Mouse (Mus musculus) liver, postnatal 0 days (tissue): ENCODE measurements at regions not wholly inside any gene's neighbourhood (a gene's known extent, or its start where the extent isn't known, plus 50 kb on each side); places are given as distances from the start of the nearest gene placed in this dataset.

ENCODE experiments used
- ATAC-seq: fragments of 200-750 bp; cut with Nextera tagmentation; 2 replicates; pipeline ENCODE4 v1.8.0; 2017; ENCODE audit warnings: mild to moderate bottlenecking, moderate library complexity
- DNase-seq: peaks from one replicate; pipeline ENCODE4 v3.0.0-alpha.2; 2016
- H3K27ac ChIP-seq: fragments of 300-500 bp; sonication (generic); 2 replicates; pipeline ENCODE4 v1.5.1; 2014; ENCODE audit warnings: antibody characterized with exemption, moderate library complexity, mild to moderate bottlenecking, low read depth
- H3K27me3 ChIP-seq: fragments of 300-500 bp; sonication (generic); 2 replicates; pipeline ENCODE4 v1.6.1; 2014; ENCODE audit warnings: low read length, control low read depth, mixed read lengths; ENCODE audit not compliant: insufficient read depth
- H3K36me3 ChIP-seq: fragments of 300-500 bp; sonication (generic); replicated peaks from 2 replicates; pipeline ENCODE4 v1.6.1; 2014; ENCODE audit warnings: mild to moderate bottlenecking, control low read depth, low read length, moderate library complexity, mixed read lengths; ENCODE audit not compliant: insufficient read depth
- H3K4me1 ChIP-seq: fragments of 300-500 bp; sonication (generic); 2 replicates; pipeline ENCODE4 v1.6.1; 2014; ENCODE audit warnings: antibody characterized with exemption, mild to moderate bottlenecking, control low read depth; ENCODE audit not compliant: insufficient read depth
- H3K4me2 ChIP-seq: fragments of 300-500 bp; sonication (generic); 2 replicates; pipeline ENCODE4 v1.6.1; 2014; ENCODE audit warnings: low read depth, mild to moderate bottlenecking, low read length, moderate library complexity, mixed read lengths
- H3K4me3 ChIP-seq: fragments of 300-500 bp; sonication (generic); 2 replicates; pipeline ENCODE4 v1.5.1; 2014; ENCODE audit warnings: low read depth, low read length
- H3K9ac ChIP-seq: fragments of 300-500 bp; sonication (generic); replicated peaks from 2 replicates; pipeline ENCODE4 v1.6.1; 2014; ENCODE audit warnings: mild to moderate bottlenecking, moderate library complexity
- H3K9me3 ChIP-seq: fragments of 300-500 bp; sonication (generic); 2 replicates; pipeline ENCODE4 v1.6.1; 2016; ENCODE audit warnings: mild to moderate bottlenecking, control low read depth, low read length, mixed read lengths
- CTCF ChIP-seq: sonication (generic); IDR thresholded peaks from 2 replicates; pipeline ENCODE4 v1.5.1; 2016; ENCODE audit warnings: antibody characterized with exemption, low read depth
- EP300 ChIP-seq: IDR thresholded peaks from 2 replicates; pipeline ENCODE4 v1.6.1; 2016; ENCODE audit warnings: antibody characterized with exemption, low read depth, mild to moderate bottlenecking
- WGBS: fragments of 180-500 bp; shearing (Covaris S2); extraction: QIAGEN DNeasy Blood & Tissue Kit; methylation state at CpG from one replicate; pipeline ENCODE4 v1.1.7; 2014; ENCODE audit not compliant: insufficient replicate concordance; 5-methylcytosine and 5-hydroxymethylcytosine counted together

DNA sequence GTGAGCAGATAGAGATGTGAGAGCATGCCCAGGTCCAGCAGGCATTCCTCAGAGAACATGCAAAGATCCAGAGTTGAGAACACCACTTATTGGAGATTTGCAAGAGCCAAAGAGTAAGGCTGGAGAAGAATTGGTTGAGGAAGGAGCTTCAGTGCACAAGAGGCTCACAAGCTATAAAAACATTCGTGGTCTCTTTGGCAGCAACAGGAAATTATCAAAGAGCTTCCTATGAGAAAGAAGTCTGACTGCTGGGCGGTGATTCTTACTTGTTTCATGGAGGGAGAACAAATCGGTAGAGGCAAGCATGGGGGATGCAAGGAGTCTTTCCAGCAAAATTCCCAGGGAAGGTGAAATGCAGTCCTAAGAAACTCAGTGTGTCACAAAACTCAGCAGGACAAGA is 83.0 kb upstream of the Dph5 start:
- no peaks in the 10 kb centered on the region for H3K27me3 ChIP-seq
- no peaks in the 10 kb centered on the region for H3K36me3 ChIP-seq
- WGBS, result 38% methylated on average over 3 of the region's 3 CpGs
- TF ChIP-seq EP300 (no peak), CTCF (no peak)
- H3K4me1 ChIP-seq, result peaks cover 13% of the 10 kb centered on the region
- no peak for ATAC-seq
- no peak overlapping the region for H3K27ac ChIP-seq
- no peak overlapping the region for H3K4me2 ChIP-seq
- H3K9me3 ChIP-seq, result no peaks in the 10 kb centered on the region
- no peak overlapping the region for H3K4me3 ChIP-seq
- H3K9ac ChIP-seq, result no peak overlapping the region
- DNase-seq, result no peak

DNA sequence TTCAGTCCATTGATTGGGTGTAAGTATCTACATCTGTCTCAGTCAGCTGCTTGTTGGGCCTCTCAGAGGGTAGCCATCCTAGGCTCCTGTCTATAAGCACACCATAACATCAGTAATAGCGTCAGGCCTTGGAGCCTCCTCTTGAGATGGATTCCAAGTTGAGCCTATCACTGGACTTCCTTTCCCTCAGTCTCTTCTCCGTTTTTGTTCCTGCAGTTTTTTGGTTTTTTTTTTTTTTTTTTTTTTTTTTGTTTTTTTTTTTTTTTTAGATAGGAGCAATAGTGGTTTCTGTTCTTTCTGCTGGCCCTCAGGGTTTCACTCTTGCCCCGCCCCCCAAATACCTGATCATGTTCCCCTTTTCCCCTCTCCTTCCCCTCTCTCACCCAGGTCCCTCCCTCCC is 80.6 kb upstream of the Dph5 start:
- Histone ChIP-seq H3K27me3 (no peaks in the 10 kb centered on the region), H3K9ac (no peak overlapping the region), H3K27ac (no peak overlapping the region), H3K4me1 (peaks cover under 1% of the 10 kb centered on the region; the same call in 1 of the 2 replicates), H3K36me3 (no peaks in the 10 kb centered on the region), H3K4me2 (no peak overlapping the region), H3K4me3 (no peak overlapping the region), H3K9me3 (no peaks in the 10 kb centered on the region)
- ATAC-seq, result no peak
- TF ChIP-seq CTCF (no peak), EP300 (no peak)
- peak; percentile 9 for DNase-seq
- 49% methylated on average over 3 of the region's 3 CpGs for WGBS

DNA sequence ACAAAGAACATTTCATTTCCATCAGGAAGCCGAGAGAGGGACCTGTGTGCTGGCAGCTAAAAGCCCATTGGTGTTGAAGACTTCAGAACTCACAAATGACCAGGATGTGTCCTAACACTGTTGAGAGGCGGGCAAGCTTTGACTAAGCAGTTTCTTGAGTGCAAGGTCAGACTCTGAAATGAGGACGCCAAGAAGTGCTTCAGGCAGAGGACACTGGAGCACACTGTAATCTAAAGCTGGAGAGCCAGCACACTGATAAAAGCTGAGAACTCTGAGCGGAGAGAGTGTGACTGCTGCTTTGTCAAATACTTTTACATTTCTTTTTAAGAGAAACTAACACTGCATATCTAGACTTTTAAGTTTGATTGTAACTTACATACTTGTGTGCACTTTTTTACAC is 72.5 kb upstream of the Dph5 start:
- no peak; the same call in 1 of the 2 replicates for TF ChIP-seq EP300
- DNase-seq, result no peak
- Histone ChIP-seq H3K4me3 (no peak overlapping the region), H3K4me2 (peak overlapping the region; percentile 43; the same call in 1 of the 2 replicates), H3K9me3 (no peaks in the 10 kb centered on the region), H3K27ac (peak overlapping the region; percentile 62; the same call in 1 of the 2 replicates), H3K27me3 (no peaks in the 10 kb centered on the region), H3K9ac (no peak overlapping the region), H3K36me3 (no peaks in the 10 kb centered on the region), H3K4me1 (peaks cover 15% of the 10 kb centered on the region)
- ATAC-seq, result peak; percentile 52
- 30% methylated on average over 4 of the region's 4 CpGs for WGBS

DNA sequence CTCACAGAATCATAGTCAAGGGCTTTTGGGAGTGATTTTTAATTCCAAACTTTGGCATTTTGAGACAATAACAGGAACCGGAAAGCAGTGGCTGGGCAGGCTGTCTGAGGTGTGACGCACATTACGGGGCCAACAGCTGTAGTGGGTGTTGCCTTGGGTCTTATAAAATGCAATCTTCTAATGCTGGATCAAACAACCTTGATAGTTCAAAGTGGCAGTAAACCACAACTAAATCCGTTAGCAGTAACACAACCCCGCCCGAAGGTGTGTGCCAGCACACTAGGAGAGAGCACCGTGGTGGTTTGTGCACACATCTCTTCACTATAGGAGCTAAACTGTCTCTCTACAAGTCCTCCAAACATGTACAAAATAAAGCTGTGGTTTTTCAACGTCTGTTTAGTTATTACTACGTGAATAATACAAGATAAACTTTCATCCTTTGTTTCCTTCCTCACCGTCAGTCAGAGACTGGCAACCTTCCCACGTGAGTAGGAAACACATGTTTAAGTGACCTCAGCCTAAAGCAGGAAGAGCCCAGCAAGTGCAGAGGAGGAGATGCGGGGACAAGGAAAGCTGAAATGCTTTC is 72.0 kb upstream of the Dph5 start:
- no peak overlapping the region for H3K4me3 ChIP-seq
- peak; percentile 81 for ATAC-seq

GRCm38 (mm10) chr3:115816328-115817160 is 71.1 kb upstream of the Dph5 start:
- Histone ChIP-seq H3K27me3 (no peaks in the 10 kb centered on the region), H3K4me2 (no peak overlapping the region), H3K4me1 (peaks cover 15% of the 10 kb centered on the region), H3K9me3 (no peaks in the 10 kb centered on the region), H3K9ac (no peak overlapping the region), H3K4me3 (no peak overlapping the region), H3K27ac (peak overlapping the region; percentile 62), H3K36me3 (no peaks in the 10 kb centered on the region)
- WGBS, result 63% methylated on average over 6 of the region's 6 CpGs
- ATAC-seq, result no peak
- DNase-seq, result no peak
- TF ChIP-seq EP300, result no peak

More for the DNA sequence above, 72.0 kb upstream of the Dph5 start:
- WGBS, result 24% methylated on average over 12 of the region's 12 CpGs
- H3K27ac ChIP-seq, result peak overlapping the region; percentile 62
- peak overlapping the region; percentile 43 for H3K4me2 ChIP-seq
- H3K4me1 ChIP-seq, result peaks cover 15% of the 10 kb centered on the region
- TF ChIP-seq EP300, result peak; percentile 27; the same call in 1 of the 2 replicates
- TF ChIP-seq CTCF, result no peak
- no peak overlapping the region for H3K9ac ChIP-seq
- H3K9me3 ChIP-seq, result no peaks in the 10 kb centered on the region
- no peaks in the 10 kb centered on the region for H3K27me3 ChIP-seq
- no peaks in the 10 kb centered on the region for H3K36me3 ChIP-seq
- DNase-seq, result peak; percentile 30

DNA sequence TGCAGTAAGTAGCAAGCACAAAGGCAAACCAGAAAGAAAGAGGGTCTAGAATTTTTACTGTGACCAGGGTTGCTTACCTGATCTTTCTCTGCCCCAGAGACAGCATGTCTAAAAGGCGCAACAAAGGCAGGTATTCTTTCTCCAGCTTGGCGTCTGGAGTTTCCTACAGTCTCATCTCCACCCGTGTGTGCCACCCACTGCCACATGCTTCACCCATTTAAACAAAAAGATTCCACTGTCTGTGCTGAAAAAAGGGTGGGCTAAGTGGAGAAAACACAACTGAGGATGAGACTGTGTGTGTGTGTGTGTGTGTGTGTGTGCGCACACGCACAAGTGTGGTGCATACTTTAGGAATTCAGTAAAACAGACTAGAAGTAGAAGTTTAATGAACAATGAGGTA is 69.9 kb upstream of the Dph5 start:
- H3K36me3 ChIP-seq, result no peaks in the 10 kb centered on the region
- TF ChIP-seq CTCF (no peak), EP300 (no peak)
- no peak overlapping the region for H3K4me3 ChIP-seq
- no peak overlapping the region for H3K9ac ChIP-seq
- DNase-seq (no peak), ATAC-seq (no peak)
- H3K27me3 ChIP-seq, result no peaks in the 10 kb centered on the region
- no peaks in the 10 kb centered on the region for H3K9me3 ChIP-seq
- peaks cover 15% of the 10 kb centered on the region for H3K4me1 ChIP-seq
- no peak overlapping the region for H3K27ac ChIP-seq
- no peak overlapping the region for H3K4me2 ChIP-seq
- 84% methylated on average over 5 of the region's 5 CpGs for WGBS
